Comparison of ENCODE assay signal across 8 mouse cellular contexts in the genomic region with DNA sequence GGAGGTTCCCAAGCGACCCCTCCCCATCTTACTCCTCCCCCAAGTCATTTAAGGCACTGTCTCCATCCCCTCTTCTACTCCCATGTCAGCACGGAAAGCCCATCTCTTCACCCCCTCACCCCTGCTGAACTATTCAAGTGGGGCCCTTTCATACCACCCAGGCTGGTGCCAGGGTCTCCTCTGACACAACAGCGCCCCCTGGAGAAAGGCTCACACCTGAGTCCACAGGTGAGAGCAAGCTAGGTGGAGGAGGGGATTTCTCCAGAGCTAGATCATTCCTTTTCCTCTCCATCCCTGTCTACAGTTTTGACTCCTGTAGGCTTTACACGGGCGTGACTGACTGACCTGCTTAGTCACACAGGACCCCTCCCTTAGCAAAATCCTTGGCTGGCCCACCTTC.
DNase-seq lines count a peak whose midpoint lies in the region; ATAC-seq and TF ChIP-seq lines count a peak whose summit lies in the region.

No protein-coding gene starts in this region.

- no peak overlapping the region for H3K27ac ChIP-seq in heart, postnatal 0 days (ENCODE audit: low read depth)
- H3K27ac ChIP-seq in bone marrow, adult 2 months (ENCODE audit: control insufficient read depth, insufficient read depth, low read depth, low read length, poor library complexity) = no peak overlapping the region
- peak overlapping the region; percentile 53; the same call in 1 of the 2 replicates for H3K27ac ChIP-seq in stomach, embryonic 14.5 days (ENCODE audit: low read length)
- H3K27ac ChIP-seq in forebrain, embryonic 12.5 days = no peak overlapping the region
- no peak overlapping the region for H3K27ac ChIP-seq in midbrain, embryonic 11.5 days (ENCODE audit: low read depth, low read length)

- ATAC-seq in heart, postnatal 0 days (ENCODE audit: insufficient read depth, low read depth) = no peak
- ATAC-seq in stomach, embryonic 14.5 days (ENCODE audit: insufficient number of reproducible peaks, insufficient read depth, low FRiP score, low read depth) = no peak
- ATAC-seq in forebrain, embryonic 12.5 days (ENCODE audit: low FRiP score) = no peak
- no peak for ATAC-seq in midbrain, embryonic 11.5 days (ENCODE audit: low FRiP score)

- H3K36me3 ChIP-seq in heart, postnatal 0 days (replicated peaks; ENCODE audit: control insufficient read depth, insufficient read depth, low read length) = no peaks in the 10 kb centered on the region
- no peaks in the 10 kb centered on the region for H3K36me3 ChIP-seq in stomach, embryonic 14.5 days (ENCODE audit: control insufficient read depth, insufficient read depth, low read length)
- no peaks in the 10 kb centered on the region for H3K36me3 ChIP-seq in forebrain, embryonic 12.5 days (replicated peaks)
- H3K36me3 ChIP-seq in midbrain, embryonic 11.5 days (ENCODE audit: control insufficient read depth, insufficient read depth, low read length) = no peaks in the 10 kb centered on the region

- WGBS in heart, postnatal 0 days = 59% methylated on average over 5 of the region's 5 CpGs
- 57% methylated on average over 5 of the region's 5 CpGs for WGBS in bone marrow, adult 2 months
- 39% methylated on average over 5 of the region's 5 CpGs for WGBS in stomach, embryonic 14.5 days
- WGBS in forebrain, embryonic 12.5 days = 38% methylated on average over 5 of the region's 5 CpGs
- WGBS in midbrain, embryonic 11.5 days = 43% methylated on average over 5 of the region's 5 CpGs

- no peak for TF ChIP-seq POLR2A in bone marrow, adult 2 months (IDR thresholded peaks at IDR 0.05; ENCODE audit: borderline replicate concordance, control insufficient read depth, low read depth, low read length)

- DNase-seq in heart, postnatal 0 days (ENCODE audit: low spot score) = no peak
- DNase-seq in heart, adult 8-10 months (ENCODE audit: low spot score) = no peak
- peak; percentile 64 to 79 for DNase-seq in kidney, postnatal 25 days
- DNase-seq in urinary bladder, postnatal 25 days (ENCODE audit: low spot score) = no peak
- no peak for DNase-seq in midbrain, embryonic 11.5 days (ENCODE audit: low spot score, missing footprints)

- H3K27me3 ChIP-seq in heart, postnatal 0 days (ENCODE audit: control insufficient read depth, insufficient read depth, low read length) = no peaks in the 10 kb centered on the region
- H3K27me3 ChIP-seq in stomach, embryonic 14.5 days (ENCODE audit: control insufficient read depth, insufficient read depth, low read length) = no peaks in the 10 kb centered on the region
- no peaks in the 10 kb centered on the region for H3K27me3 ChIP-seq in forebrain, embryonic 12.5 days
- H3K27me3 ChIP-seq in midbrain, embryonic 11.5 days (ENCODE audit: control insufficient read depth, insufficient read depth, low read length) = no peaks in the 10 kb centered on the region

- H3K4me3 ChIP-seq in heart, postnatal 0 days (ENCODE audit: low read depth, low read length) = no peak overlapping the region
- H3K4me3 ChIP-seq in bone marrow, adult 2 months (replicated peaks; ENCODE audit: control insufficient read depth, low read depth, low read length) = no peak overlapping the region
- no peak overlapping the region for H3K4me3 ChIP-seq in stomach, embryonic 14.5 days (ENCODE audit: low read depth, low read length)
- H3K4me3 ChIP-seq in forebrain, embryonic 12.5 days (replicated peaks) = no peak overlapping the region
- no peak overlapping the region for H3K4me3 ChIP-seq in midbrain, embryonic 11.5 days (ENCODE audit: low read depth, low read length)

- no peaks in the 10 kb centered on the region for H3K9me3 ChIP-seq in heart, postnatal 0 days (replicated peaks; ENCODE audit: control insufficient read depth, low read length)
- H3K9me3 ChIP-seq in stomach, embryonic 14.5 days (ENCODE audit: control insufficient read depth, low read depth, low read length) = no peaks in the 10 kb centered on the region
- no peaks in the 10 kb centered on the region for H3K9me3 ChIP-seq in forebrain, embryonic 12.5 days
- H3K9me3 ChIP-seq in midbrain, embryonic 11.5 days (ENCODE audit: control insufficient read depth, low read length) = no peaks in the 10 kb centered on the region

- TF ChIP-seq CTCF in heart, postnatal 0 days (IDR thresholded peaks at IDR 0.05; ENCODE audit: low read depth) = peak; percentile 47
- peak; percentile 68 for TF ChIP-seq CTCF in bone marrow, adult 2 months (IDR thresholded peaks at IDR 0.05; ENCODE audit: control insufficient read depth, insufficient read depth, low read length)

- no peak overlapping the region for H3K9ac ChIP-seq in heart, postnatal 0 days (replicated peaks; ENCODE audit: low read depth, low read length)
- H3K9ac ChIP-seq in stomach, embryonic 14.5 days (replicated peaks; ENCODE audit: low read depth, low read length) = no peak overlapping the region
- H3K9ac ChIP-seq in forebrain, embryonic 12.5 days = no peak overlapping the region
- no peak overlapping the region for H3K9ac ChIP-seq in midbrain, embryonic 11.5 days (ENCODE audit: low read length)

- no peak for TF ChIP-seq EP300 in heart, postnatal 0 days (IDR thresholded peaks at IDR 0.05; ENCODE audit: low read depth)

- H3K4me1 ChIP-seq in heart, postnatal 0 days (ENCODE audit: control insufficient read depth, insufficient read depth) = peaks cover 28% of the 10 kb centered on the region
- no peaks in the 10 kb centered on the region for H3K4me1 ChIP-seq in bone marrow, adult 2 months (ENCODE audit: control insufficient read depth, insufficient read depth, low read length)
- peaks cover 26% of the 10 kb centered on the region for H3K4me1 ChIP-seq in stomach, embryonic 14.5 days (ENCODE audit: control insufficient read depth, insufficient read depth, low read length)
- H3K4me1 ChIP-seq in forebrain, embryonic 12.5 days = no peaks in the 10 kb centered on the region
- peaks cover 3% of the 10 kb centered on the region; the same call in 1 of the 2 replicates for H3K4me1 ChIP-seq in midbrain, embryonic 11.5 days (ENCODE audit: control insufficient read depth, insufficient read depth, low read length)

- H3K4me2 ChIP-seq in heart, postnatal 0 days (ENCODE audit: low read depth, low read length) = no peak overlapping the region
- H3K4me2 ChIP-seq in stomach, embryonic 14.5 days (replicated peaks; ENCODE audit: low read depth, low read length) = no peak overlapping the region
- H3K4me2 ChIP-seq in forebrain, embryonic 12.5 days = no peak overlapping the region
- H3K4me2 ChIP-seq in midbrain, embryonic 11.5 days = no peak overlapping the region

Comparison
In these comparisons a context has a peak if more than half of its experiments do, and no peak if none do; other contexts are left out.
1. DNase-seq: peak in kidney, postnatal 25 days (2 of 2); none in heart, postnatal 0 days (single experiment), heart, adult 8-10 months (single experiment), urinary bladder, postnatal 25 days (single experiment) and midbrain, embryonic 11.5 days (single experiment).